Mouse (Mus musculus): ENCODE results near the gene Map3k15. TPM values are rescaled to one million over a fixed set of nuclear protein-coding genes. Genes with fewer than 3 reads are reported as not detected.

The Map3k15 gene
- total and polyA plus RNA-seq, 2 experiments from 2014 or later = 0.04 to 0.15 TPM

- 13% methylated on average over 2 of the region's 3 CpGs for WGBS
- H3K36me3 ChIP-seq (replicated peaks; ENCODE audit: control insufficient read depth, insufficient read depth, low read length) = no peaks in the 10 kb centered on the region
- H3K9ac ChIP-seq (replicated peaks; ENCODE audit: low read depth, low read length) = no peak overlapping the region
- no peak for TF ChIP-seq EP300 (IDR thresholded peaks at IDR 0.05; ENCODE audit: low read depth)
- TF ChIP-seq CTCF (IDR thresholded peaks at IDR 0.05; ENCODE audit: low read depth) = peak; percentile 73
- H3K4me3 ChIP-seq (ENCODE audit: low read depth, low read length) = no peak overlapping the region
- no peaks in the 10 kb centered on the region for H3K9me3 ChIP-seq (replicated peaks; ENCODE audit: control insufficient read depth, low read length)
- H3K27ac ChIP-seq (ENCODE audit: low read depth) = no peak overlapping the region
- H3K4me1 ChIP-seq (ENCODE audit: control insufficient read depth, insufficient read depth) = no peaks in the 10 kb centered on the region
- no peaks in the 10 kb centered on the region for H3K27me3 ChIP-seq (ENCODE audit: control insufficient read depth, insufficient read depth, low read length)
- peak; percentile 10 for DNase-seq (ENCODE audit: low spot score)
- ATAC-seq (ENCODE audit: insufficient read depth, low read depth) = no peak
- no peak overlapping the region for H3K4me2 ChIP-seq (ENCODE audit: low read depth, low read length)
These were observed 181.9 kb downstream of the Map3k15 start for GRCm38 (mm10) chrX:160170150-160170549.

Other genes starting within 250 kb of the Map3k15 start
- 388 and 396 TPM in 2 replicates for gene Pdha1, start 150.0 kb downstream of the Map3k15 start, total RNA-seq (2014; rRNA removed; ENCODE audit: low replicate concordance)
- 484 and 506 TPM in 2 replicates for gene Pdha1, start 150.0 kb downstream of the Map3k15 start, polyA plus RNA-seq (2015; fragmentation: Nextera tagmentation; extraction: Ambion mirVana)